Mouse (Mus musculus): Measurements from ENCODE around the gene Camkk2. TPM values are rescaled to one million over a fixed set of nuclear protein-coding genes. Genes with fewer than 3 reads are reported as not detected.

Camkk2 gene
- polyA plus RNA-seq, 1 experiment = 212 TPM

DNA sequence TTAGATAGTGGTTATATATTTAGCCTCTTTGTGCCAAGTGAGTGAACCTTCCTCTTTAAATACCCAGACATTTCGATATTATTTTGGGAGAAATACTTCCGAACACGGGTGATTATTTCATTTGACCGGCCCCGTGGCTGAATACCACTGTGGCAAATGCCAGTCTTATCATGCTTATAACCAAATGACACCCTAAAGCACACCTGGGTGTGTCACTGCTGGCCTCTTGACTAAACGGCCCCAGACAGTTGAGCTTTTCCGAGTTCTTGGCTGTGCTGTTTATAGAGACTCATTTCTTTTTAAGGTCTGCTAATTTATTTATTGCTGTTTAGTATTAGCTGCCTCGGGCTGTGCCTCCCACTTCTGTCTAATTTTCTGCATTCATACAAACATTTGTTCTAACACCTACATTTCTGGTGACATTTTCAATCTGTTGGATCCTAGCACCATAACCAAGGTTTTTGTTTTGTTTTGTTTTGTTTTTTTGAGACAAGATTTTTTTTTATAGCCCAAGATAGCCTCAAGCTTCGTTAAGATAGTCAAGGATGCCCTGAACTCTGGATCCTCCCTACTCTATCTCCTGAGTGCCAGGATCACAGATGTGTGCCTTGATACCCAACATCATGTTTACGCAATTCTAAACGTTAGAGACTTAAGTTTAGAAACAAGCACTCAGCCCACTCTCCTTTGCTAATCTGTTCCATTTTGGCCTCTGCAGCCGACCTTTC, 78.9 kb downstream of the Camkk2 start:
- no peak overlapping the region for H3K27ac ChIP-seq (ENCODE audit: insufficient read depth, low read length)
- no peaks in the 10 kb centered on the region for H3K4me1 ChIP-seq (ENCODE audit: control insufficient read depth, insufficient read depth, low read length)
- H3K27me3 ChIP-seq (ENCODE audit: control insufficient read depth, insufficient read depth, low read length) = no peaks in the 10 kb centered on the region
- H3K4me3 ChIP-seq (replicated peaks; ENCODE audit: insufficient read depth, low read depth, low read length) = no peak overlapping the region
- WGBS = 90% methylated on average over 12 of the region's 12 CpGs
- DNase-seq = no peak
- TF ChIP-seq CTCF (IDR thresholded peaks at IDR 0.05; ENCODE audit: borderline replicate concordance, insufficient read depth, low read depth, low read length) = no peak
- TF ChIP-seq POLR2A (IDR thresholded peaks at IDR 0.05; ENCODE audit: borderline replicate concordance, insufficient read depth, low read length) = no peak

DNA sequence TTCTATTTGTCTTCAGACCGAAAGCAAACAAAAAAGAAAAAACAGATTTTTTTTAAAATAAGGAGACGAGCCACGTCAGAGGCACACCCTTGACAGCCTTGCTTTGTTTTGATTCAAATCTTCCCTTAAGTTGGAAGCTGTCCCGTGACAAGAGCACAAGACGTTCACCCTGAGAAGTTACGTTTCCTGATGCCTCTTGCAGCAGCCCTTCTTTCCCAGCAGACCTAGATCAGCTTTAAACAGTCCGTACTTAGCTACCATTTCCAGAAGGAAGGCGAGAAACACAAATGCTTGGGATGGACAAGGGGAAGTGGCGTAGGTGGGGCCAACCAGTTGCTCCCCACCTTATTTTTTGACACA, 80.5 kb downstream of the Camkk2 start:
- no peak for DNase-seq
- Histone ChIP-seq H3K27ac (ENCODE audit: insufficient read depth, low read length) (no peak overlapping the region), H3K27me3 (ENCODE audit: control insufficient read depth, insufficient read depth, low read length) (no peaks in the 10 kb centered on the region), H3K4me1 (ENCODE audit: control insufficient read depth, insufficient read depth, low read length) (no peaks in the 10 kb centered on the region), H3K4me3 (replicated peaks; ENCODE audit: insufficient read depth, low read depth, low read length) (no peak overlapping the region)
- TF ChIP-seq CTCF (IDR thresholded peaks at IDR 0.05; ENCODE audit: borderline replicate concordance, insufficient read depth, low read depth, low read length) (no peak), POLR2A (IDR thresholded peaks at IDR 0.05; ENCODE audit: borderline replicate concordance, insufficient read depth, low read length) (no peak)
- WGBS = 87% methylated on average over 9 of the region's 9 CpGs

DNA sequence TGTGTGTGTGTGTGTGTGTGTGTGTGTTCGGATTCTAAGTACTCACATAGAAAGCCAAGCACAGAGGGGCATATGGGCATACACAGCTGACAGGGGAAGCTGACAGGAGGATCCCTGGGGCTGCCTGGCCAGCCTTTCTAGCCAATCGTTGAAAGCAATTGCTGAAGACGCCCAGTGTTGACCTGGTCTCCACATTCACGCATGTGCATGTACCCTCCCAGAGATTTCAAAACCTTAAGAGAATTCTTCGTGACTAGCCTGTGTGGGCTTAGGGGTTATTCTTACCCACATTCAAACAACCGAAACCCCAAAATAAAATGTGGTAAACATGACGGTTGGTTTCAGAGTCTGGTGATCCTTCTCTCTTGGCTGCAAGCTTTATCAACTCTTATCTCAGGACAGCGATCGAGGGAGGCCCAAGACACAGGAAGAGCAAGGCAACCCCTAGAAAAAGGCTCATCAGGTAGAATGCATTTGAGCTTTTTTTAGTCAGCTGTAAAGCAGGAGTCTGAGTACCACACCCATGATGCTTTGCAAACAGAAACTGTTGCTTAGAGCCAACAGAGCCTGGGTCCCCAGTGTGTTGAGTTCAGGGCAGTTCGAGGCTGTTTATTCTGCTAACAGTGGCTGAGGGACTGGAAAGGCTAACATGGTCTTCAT, 81.0 kb downstream of the Camkk2 start:
- TF ChIP-seq POLR2A (IDR thresholded peaks at IDR 0.05; ENCODE audit: borderline replicate concordance, insufficient read depth, low read length) (no peak), CTCF (IDR thresholded peaks at IDR 0.05; ENCODE audit: borderline replicate concordance, insufficient read depth, low read depth, low read length) (no peak)
- WGBS = 49% methylated on average over 10 of the region's 10 CpGs
- Histone ChIP-seq H3K27me3 (ENCODE audit: control insufficient read depth, insufficient read depth, low read length) (no peaks in the 10 kb centered on the region), H3K4me1 (ENCODE audit: control insufficient read depth, insufficient read depth, low read length) (no peaks in the 10 kb centered on the region), H3K4me3 (replicated peaks; ENCODE audit: insufficient read depth, low read depth, low read length) (no peak overlapping the region), H3K27ac (ENCODE audit: insufficient read depth, low read length) (no peak overlapping the region)
- DNase-seq = no peak

DNA sequence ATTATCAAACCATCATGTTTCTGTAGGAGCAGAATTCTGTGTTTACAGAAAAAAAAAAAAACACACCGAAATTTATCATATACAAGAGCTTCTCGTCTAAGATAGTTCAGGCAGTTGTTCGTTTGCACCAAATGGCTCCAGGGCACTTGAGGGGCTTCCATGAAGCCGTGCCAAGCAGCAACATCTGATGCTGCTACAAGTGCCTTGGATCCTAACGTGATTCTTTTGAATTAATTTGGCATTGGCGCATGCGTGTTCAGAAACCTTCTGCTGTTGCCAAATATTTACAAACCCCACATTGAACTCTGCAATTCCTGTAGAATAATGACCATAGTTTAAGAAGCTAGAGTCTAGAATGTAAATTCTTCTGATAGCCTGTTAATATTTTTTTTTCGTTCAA, 83.7 kb downstream of the Camkk2 start:
- no peak for DNase-seq
- H3K27me3 ChIP-seq (ENCODE audit: control insufficient read depth, insufficient read depth, low read length) = no peaks in the 10 kb centered on the region

DNA sequence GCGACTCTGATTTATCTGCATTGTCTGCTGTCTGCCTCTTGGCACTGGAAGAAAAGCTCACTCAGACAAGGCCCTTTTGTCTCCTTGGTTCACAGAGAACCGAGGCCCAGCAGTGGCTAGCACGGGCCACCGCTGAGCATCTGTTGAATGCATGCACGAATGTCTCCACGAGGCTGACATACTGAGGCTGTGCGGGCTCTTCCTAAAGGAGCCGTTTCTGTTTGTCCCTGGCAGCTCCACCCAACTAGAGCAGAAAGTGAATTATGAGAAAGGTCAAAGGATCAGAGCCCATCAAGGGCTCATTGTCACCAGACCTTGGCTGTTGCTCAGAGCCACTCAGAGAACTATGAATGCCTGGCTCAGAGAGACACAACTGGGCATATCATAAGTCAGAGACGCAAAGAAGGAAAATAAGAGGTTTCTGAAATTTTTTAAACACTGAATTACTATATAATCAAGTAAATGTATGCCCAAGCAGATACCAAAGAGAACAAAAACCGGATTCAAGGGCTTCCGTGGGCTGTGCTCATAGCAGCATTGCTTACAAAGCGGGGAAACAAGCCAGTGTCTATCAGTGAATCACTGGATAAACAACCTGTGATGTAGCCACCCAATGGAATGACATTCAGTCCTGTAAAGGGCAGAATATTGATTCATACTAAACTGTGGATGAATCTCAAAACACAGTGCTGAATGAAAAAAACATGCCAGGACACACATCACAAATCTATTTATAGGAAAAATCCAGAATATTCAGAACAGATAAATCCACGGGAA, 85.6 kb downstream of the Camkk2 start:
- DNase-seq = peak in 1 of 2 experiments; percentile 32
- no peak overlapping the region for H3K27ac ChIP-seq (ENCODE audit: insufficient read depth, low read length)
- H3K4me3 ChIP-seq (replicated peaks; ENCODE audit: insufficient read depth, low read depth, low read length) = no peak overlapping the region
- H3K27me3 ChIP-seq (ENCODE audit: control insufficient read depth, insufficient read depth, low read length) = no peaks in the 10 kb centered on the region
- no peaks in the 10 kb centered on the region for H3K4me1 ChIP-seq (ENCODE audit: control insufficient read depth, insufficient read depth, low read length)
- no peak for TF ChIP-seq POLR2A (IDR thresholded peaks at IDR 0.05; ENCODE audit: borderline replicate concordance, insufficient read depth, low read length)
- TF ChIP-seq CTCF (IDR thresholded peaks at IDR 0.05; ENCODE audit: borderline replicate concordance, insufficient read depth, low read depth, low read length) = no peak
- WGBS = 40% methylated on average over 13 of the region's 13 CpGs

More for the DNA sequence above, 83.7 kb downstream of the Camkk2 start:
- H3K4me1 ChIP-seq (ENCODE audit: control insufficient read depth, insufficient read depth, low read length) = no peaks in the 10 kb centered on the region
- WGBS = 54% methylated on average over 8 of the region's 8 CpGs
- no peak for TF ChIP-seq CTCF (IDR thresholded peaks at IDR 0.05; ENCODE audit: borderline replicate concordance, insufficient read depth, low read depth, low read length)
- TF ChIP-seq POLR2A (IDR thresholded peaks at IDR 0.05; ENCODE audit: borderline replicate concordance, insufficient read depth, low read length) = no peak
- H3K27ac ChIP-seq (ENCODE audit: insufficient read depth, low read length) = no peak overlapping the region
- H3K4me3 ChIP-seq (replicated peaks; ENCODE audit: insufficient read depth, low read depth, low read length) = no peak overlapping the region

DNA sequence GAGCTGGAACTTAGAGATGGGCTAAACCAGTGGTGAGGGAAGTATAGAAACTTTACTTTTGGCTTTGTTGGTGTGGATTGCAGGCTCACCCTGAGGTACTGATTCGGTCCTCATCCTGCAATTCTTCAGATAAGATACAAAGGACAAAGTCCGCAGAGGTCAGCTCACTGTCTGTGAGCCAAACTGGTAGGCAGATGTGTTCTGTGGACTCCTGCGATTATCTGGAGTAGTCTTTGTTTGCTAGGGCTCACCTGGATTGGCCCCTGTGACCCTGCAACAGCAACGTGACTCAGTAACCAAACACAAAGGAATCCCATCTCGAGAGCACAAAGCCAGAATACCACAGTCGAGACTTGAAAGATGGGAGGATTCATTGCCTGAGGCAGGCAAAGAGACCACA, 88.7 kb downstream of the Camkk2 start:
- WGBS = 65% methylated on average over 6 of the region's 6 CpGs
- H3K27ac ChIP-seq (ENCODE audit: insufficient read depth, low read length) = no peak overlapping the region
- no peaks in the 10 kb centered on the region for H3K27me3 ChIP-seq (ENCODE audit: control insufficient read depth, insufficient read depth, low read length)
- no peak for DNase-seq
- TF ChIP-seq POLR2A (IDR thresholded peaks at IDR 0.05; ENCODE audit: borderline replicate concordance, insufficient read depth, low read length) = no peak
- TF ChIP-seq CTCF (IDR thresholded peaks at IDR 0.05; ENCODE audit: borderline replicate concordance, insufficient read depth, low read depth, low read length) = no peak
- H3K4me3 ChIP-seq (replicated peaks; ENCODE audit: insufficient read depth, low read depth, low read length) = no peak overlapping the region
- H3K4me1 ChIP-seq (ENCODE audit: control insufficient read depth, insufficient read depth, low read length) = no peaks in the 10 kb centered on the region

DNA sequence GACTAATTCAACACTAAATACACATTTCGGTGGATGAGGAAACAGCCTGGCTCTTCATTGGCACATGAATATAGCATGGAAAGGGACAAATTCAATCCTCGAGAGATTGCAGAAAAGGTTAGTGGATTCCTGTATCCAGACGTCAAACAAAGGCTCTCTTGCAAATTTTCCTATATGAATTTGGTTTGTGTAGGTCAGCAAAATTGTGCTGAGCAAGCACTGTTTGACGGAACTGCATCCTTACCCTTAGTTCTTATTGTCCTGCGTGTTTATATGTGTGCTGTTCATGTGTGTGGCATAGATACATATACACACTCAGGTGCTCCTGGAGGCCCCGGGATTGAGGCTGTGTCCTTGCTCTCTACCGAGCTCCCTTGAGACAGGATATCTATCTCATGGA, 90.1 kb downstream of the Camkk2 start:
- no peak for TF ChIP-seq CTCF (IDR thresholded peaks at IDR 0.05; ENCODE audit: borderline replicate concordance, insufficient read depth, low read depth, low read length)
- TF ChIP-seq POLR2A (IDR thresholded peaks at IDR 0.05; ENCODE audit: borderline replicate concordance, insufficient read depth, low read length) = no peak
- no peak overlapping the region for H3K4me3 ChIP-seq (replicated peaks; ENCODE audit: insufficient read depth, low read depth, low read length)
- H3K4me1 ChIP-seq (ENCODE audit: control insufficient read depth, insufficient read depth, low read length) = no peaks in the 10 kb centered on the region
- no peak overlapping the region for H3K27ac ChIP-seq (ENCODE audit: insufficient read depth, low read length)
- WGBS = 92% methylated on average over 7 of the region's 7 CpGs
- DNase-seq = no peak
- no peaks in the 10 kb centered on the region for H3K27me3 ChIP-seq (ENCODE audit: control insufficient read depth, insufficient read depth, low read length)
